Mouse (Mus musculus): ENCODE data around the gene Dlst.

DNA sequence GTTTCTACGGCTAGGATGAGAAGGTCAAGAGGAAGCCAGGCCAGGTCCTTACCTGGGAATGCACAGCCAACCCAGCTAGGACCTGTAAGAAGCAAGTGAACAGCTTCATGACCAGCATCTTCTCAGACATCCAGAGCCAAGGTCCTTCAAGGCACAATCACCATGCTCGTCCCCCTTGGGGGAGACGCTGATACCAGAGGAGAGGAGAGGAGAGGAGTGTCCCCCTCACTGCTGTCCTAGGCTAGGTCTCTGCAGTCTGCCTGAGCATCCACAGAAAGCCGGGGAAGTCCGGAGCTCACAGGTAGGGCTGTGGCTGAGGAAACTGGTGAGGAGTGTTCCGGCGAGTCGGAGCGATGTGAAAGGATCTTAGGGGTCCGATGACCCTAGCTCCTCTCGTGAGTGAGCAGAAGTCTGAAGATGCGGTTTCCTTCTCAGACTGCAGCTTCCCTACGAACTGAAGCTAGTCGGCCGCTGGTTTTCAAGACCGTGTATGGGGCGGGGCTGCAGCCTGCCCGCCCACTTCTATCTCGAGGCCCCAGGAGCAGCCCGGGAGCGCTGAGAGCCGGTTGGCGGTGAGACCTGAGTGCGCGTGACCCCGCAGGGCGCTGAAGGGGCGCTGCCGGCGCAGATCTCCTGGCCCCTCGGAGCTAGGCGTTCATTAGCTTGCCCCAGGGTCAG is 66.4 kb downstream of the Dlst start:
- TF ChIP-seq CTCF (IDR thresholded peaks at IDR 0.05; ENCODE audit: insufficient read depth, low read depth, low read length) (no peak), POLR2A (IDR thresholded peaks at IDR 0.05; ENCODE audit: insufficient read depth, low read depth, low read length) (no peak)

All from olfactory bulb, adult 2 months (tissue).